Mouse (Mus musculus) G1E-ER4 (cell line): Measurements from ENCODE around the gene Zfp90. TPM values are rescaled to one million over a fixed set of nuclear protein-coding genes. Genes with fewer than 3 reads are reported as not detected.

Experiments
- GATA1 ChIP-seq: IDR thresholded peaks from one replicate; pipeline ENCODE4 v1.8.0; 2012; ENCODE audit warnings: low read length, inconsistent platforms
- polyA plus RNA-seq: library from polyadenylated mRNA; stranded (reverse); fragments of >175 nt; gene quantifications from 2 replicates; pipeline ENCODE4 v1.2.3, GENCODE M21; 2012

Zfp90 gene
- polyA plus RNA-seq: not detected in 2 replicates

GRCm38 (mm10) chr8:106415182-106415971 is at the start of gene Zfp90:
Zfp90 (plus strand) TSS chr8:106415327.
- no peak for TF ChIP-seq GATA1

- TF ChIP-seq GATA1: no peak
These were observed 46.6 kb upstream of the Zfp90 start for GRCm38 (mm10) chr8:106368501-106368900.

- TF ChIP-seq GATA1: no peak
These were observed 46.1 kb upstream of the Zfp90 start for GRCm38 (mm10) chr8:106369069-106369468.

- no peak for TF ChIP-seq GATA1
These were observed 39.2 kb upstream of the Zfp90 start for GRCm38 (mm10) chr8:106375957-106376356.

DNA sequence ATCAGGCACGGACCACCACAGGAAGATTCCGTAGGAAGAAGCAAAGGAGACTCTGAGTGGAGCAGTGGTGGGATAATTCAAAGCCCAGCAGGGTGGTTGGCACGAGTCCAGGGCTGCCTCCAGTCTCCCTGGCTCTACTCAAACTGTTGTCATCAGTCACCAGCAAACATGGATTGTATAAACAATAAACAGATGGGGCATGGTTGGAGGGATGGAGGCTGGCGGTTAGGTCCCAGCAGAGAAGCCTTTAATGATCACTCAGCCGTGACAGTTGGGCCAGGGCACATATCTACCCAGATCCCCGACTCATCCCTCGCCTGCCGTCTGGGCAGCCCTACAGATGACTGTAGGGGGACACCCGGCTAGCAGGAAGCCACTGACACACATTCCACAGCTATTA is 38.3 kb upstream of the Zfp90 start:
- no peak for TF ChIP-seq GATA1

DNA sequence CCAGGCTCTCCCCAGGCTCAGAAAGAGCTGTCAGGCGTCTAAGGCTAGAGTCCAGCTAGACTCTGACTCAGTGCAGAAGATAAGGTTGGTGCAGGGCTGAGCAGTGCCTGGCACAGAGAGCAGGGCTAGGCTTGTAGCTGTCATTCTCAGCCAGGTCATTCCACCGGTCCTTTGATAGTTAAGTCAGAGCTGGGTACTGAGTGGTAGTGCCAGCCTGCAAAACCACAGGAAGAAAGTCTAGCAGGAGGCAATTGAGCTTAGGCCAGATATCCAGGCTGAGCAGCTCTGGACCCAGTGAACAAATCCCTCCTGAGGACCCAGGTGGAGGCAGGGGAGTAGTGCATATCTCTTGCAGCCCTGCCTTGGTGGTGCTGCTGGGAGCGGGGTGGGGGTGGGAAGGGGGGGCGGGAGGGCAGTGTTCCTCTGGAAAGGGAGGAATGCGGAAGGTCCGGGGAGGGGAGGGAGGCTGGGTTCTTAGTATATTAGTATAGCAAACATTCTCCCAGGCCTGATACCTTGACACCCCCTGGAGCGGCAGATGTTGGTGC is 36.6 kb upstream of the Zfp90 start:
- no peak for TF ChIP-seq GATA1

- TF ChIP-seq GATA1: no peak
These were observed 35.8 kb upstream of the Zfp90 start for GRCm38 (mm10) chr8:106379357-106379756.

DNA sequence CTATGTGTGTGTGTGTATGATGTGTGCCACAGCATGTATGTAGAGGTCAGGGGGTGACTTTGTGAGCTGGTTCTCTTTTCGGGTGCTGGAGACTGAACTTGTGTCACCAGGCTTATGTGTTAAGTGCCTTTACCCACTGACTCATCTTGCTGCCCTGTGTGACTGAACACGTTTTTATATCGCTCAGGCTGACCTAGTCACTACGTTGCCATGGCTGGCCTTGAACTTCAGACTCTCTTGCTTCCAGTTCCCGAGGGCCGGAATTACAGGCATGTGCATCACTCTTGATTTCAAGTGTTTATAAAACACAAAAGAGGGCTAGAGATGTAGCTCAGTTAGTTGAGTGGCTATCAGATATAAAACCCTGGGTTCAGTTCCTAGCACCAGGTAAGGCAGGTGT is 34.1 kb upstream of the Zfp90 start:
- TF ChIP-seq GATA1: no peak

DNA sequence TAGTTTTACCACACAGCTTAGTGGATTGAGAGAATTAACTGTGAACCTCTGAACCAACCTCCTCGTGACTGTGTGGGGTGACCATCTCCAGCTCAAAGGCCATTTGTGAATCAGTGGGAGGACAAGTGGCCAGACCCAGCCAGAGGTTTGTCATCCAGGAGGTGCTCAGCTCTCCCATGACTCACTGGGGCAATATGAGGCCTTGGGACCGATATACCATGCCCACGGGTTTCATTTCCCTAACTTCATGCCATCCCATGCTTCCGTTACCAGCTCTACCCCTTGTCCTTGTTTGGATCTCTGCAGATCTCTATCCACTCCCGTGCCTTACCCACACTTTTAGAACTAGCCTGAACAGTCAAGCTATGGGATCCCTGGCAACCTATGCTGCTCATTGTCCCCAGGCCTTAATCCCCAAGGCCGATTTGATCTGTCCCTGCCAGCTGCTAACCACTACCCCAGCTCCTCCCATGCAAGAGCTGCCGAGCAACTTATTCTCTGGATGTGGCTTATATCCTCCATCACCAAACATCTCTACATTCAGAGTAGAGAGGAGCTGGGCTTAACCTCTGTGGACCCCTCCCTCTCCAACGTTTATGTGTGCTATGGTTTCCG is 27.2 kb upstream of the Zfp90 start:
- TF ChIP-seq GATA1: no peak

DNA sequence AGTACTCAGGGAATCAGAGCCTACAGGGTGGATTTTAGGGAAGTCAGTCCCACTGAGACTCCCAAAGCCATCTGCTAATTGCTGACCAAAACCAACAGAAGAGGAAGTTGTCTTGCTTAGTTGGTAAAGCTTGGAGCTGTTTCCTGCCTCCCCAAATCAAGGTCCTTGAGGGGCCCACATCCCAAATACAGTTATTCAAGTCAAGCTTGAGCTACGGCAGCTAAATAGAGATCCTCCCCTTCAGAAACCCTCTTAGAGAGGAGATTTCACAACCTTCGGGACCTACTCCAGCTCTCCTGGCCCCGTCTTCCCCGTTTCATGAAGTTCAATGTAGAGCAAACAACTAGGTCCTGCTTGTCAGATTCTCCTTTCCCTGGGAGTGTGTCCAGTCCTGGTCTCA is 20.6 kb upstream of the Zfp90 start:
- TF ChIP-seq GATA1: no peak

GRCm38 (mm10) chr8:106399694-106400093 is 15.4 kb upstream of the Zfp90 start:
- TF ChIP-seq GATA1: no peak

- TF ChIP-seq GATA1: no peak
These were observed 14.9 kb upstream of the Zfp90 start for GRCm38 (mm10) chr8:106400181-106400580.

DNA sequence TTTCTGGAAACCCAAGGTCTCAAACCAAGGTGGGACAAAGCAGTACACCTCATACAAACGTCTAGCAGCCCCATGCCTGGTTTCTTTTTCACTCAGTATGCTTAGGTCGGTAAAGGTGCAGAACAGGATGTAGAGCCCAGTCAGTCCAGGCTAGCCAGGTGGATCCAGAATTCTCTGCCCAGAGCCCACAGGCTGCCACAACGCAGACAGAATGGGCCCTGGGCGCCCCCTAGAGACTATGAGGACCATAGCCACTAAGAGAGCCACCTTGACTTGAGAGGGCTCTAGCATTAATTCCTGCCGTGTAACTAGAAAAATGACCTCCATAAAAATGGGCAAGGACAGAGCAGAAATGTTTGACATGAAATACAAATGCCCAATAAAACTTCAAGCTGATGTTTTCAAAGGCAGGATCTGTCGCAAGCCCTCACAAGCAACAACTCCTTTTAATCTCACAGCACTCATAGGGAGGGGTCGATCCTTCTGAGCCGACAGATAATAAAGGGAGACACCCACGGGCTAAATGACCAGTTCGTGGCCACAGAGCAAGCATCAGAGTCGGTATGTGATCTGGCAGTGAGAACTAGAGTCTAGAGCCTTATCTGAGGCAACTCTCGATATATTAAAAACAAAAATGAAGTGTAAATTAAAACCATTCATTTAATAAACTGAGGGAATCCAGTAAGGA is 11.7 kb upstream of the Zfp90 start:
- TF ChIP-seq GATA1: no peak

DNA sequence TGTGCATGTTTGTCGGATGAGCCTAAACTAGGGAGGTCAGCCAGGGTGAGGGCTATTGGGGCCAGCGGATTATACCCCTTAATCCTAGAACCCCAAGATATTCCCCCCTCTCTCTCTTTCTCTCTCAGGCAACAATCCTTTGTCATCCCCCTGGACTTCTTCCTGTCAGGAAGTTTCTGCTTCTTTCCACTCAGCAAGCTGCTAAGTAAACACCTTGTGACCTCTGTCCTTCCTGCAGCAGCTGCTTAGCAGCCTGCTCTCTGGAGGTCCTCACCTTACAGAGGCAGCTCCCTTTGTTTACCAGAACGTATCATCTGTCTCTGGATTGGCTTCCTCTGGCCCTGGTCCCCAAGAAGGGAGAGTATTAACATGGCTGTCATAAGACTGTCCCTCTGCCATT is 10.3 kb upstream of the Zfp90 start:
- no peak for TF ChIP-seq GATA1

DNA sequence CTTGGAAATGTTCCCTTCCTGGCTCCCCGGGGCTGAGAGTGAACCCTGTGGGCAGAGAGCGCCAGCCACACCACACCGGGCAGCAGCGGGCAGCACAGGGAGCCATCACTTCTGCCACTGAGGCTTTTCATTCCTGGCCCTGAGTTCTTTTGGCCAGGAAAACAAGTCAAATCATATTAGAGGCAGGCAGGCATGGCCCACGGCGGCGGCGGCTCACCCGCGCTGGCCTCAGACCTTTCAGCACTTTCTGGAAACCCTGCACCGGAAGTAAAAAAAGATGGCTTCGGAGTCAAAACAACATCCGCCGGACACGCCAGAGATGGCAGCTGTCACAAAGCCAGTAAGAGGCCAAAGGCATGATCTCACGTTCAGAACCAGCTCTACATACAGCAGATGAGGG is 9.3 kb upstream of the Zfp90 start:
- no peak for TF ChIP-seq GATA1

GRCm38 (mm10) chr8:106410055-106410454 is 5.1 kb upstream of the Zfp90 start:
- TF ChIP-seq GATA1: no peak
